ENCODE assay signal across 25 mouse cellular contexts in genomic region chr8:109907376-109907775, GRCm38 (mm10). TPM values are rescaled to one million over a fixed set of nuclear protein-coding genes. Genes with fewer than 3 reads are reported as not detected.
DNase-seq lines count a peak whose midpoint lies in the region; ATAC-seq lines count a peak whose summit lies in the region.
"Had no signal": no experiment of that assay in that cellular context is flagged by ENCODE, and none has a peak within 500 bp of the region (broad histone marks: within the 10 kb centered on the region; RNA-seq: fewer than 3 reads in every experiment).

No protein-coding gene starts in this region.

- H3K27me3 ChIP-seq in forebrain, embryonic 16.5 days (replicated peaks; ENCODE audit: control insufficient read depth, insufficient read depth, low read length) = no peaks in the 10 kb centered on the region
- H3K27me3 ChIP-seq in forebrain, embryonic 11.5 days (ENCODE audit: control insufficient read depth, insufficient read depth, low read length) = no peaks in the 10 kb centered on the region
- H3K27me3 ChIP-seq: CH12.LX; embryonic facial prominence, embryonic 13.5 days; embryonic facial prominence, embryonic 15.5 days; forebrain, embryonic 12.5 days; Patski had no signal

- WGBS in forebrain, embryonic 16.5 days = 90% methylated on average over 4 of the region's 4 CpGs
- 93% methylated on average over 4 of the region's 4 CpGs for WGBS in forebrain, embryonic 11.5 days

- no peaks in the 10 kb centered on the region for H3K9me3 ChIP-seq in forebrain, embryonic 16.5 days (ENCODE audit: control insufficient read depth, low read length)
- no peaks in the 10 kb centered on the region for H3K9me3 ChIP-seq in forebrain, embryonic 11.5 days (ENCODE audit: control insufficient read depth, low read length)
- H3K9me3 ChIP-seq: embryonic facial prominence, embryonic 13.5 days; embryonic facial prominence, embryonic 15.5 days; forebrain, embryonic 12.5 days; G1E had no signal

- no peak for ATAC-seq in forebrain, embryonic 16.5 days
- ATAC-seq in forebrain, embryonic 11.5 days (replicated peaks; ENCODE audit: low FRiP score) = no peak
- ATAC-seq: activated CD4-positive, CD25-positive, alpha-beta regulatory T cell, adult 4 months; CD4-positive, CD25-positive, alpha-beta regulatory T cell, adult 4 months; forebrain, embryonic 14.5 days; Patski had no signal

- H3K27ac ChIP-seq in forebrain, embryonic 16.5 days (ENCODE audit: low read length) = 0 out of 2 replicates have a peak overlapping the region, but pooled peaks have one; percentile 37
- no peak overlapping the region for H3K27ac ChIP-seq in forebrain, embryonic 11.5 days (ENCODE audit: low read depth, low read length)
- H3K27ac ChIP-seq: embryonic facial prominence, embryonic 13.5 days; embryonic facial prominence, embryonic 15.5 days; forebrain, embryonic 12.5 days; gastrocnemius, adult 2 months had no signal

- DNase-seq in cerebellum, adult 18-20 months = peak; percentile 13 to 33
- DNase-seq in cerebellum, adult 9-10 months = no peak
- DNase-seq in cerebellum, postnatal 14 days = peak; percentile 38 to 54
- no peak for DNase-seq in cerebellum, adult 8-10 months
- peak; percentile 12 for DNase-seq in cerebellum, postnatal 36 days
- no peak for DNase-seq in cerebellum, adult 11 months
- DNase-seq in forebrain, embryonic 11.5 days (ENCODE audit: low spot score) = no peak
- DNase-seq: adrenal gland, adult 8-10 months; adrenal gland, postnatal 14 days; adrenal gland, postnatal 36 days; B cell, adult 2 months; embryo, embryonic 11 days; gastrocnemius, adult 2 months; gastrocnemius, postnatal 10 days had no signal

- H3K4me3 ChIP-seq in forebrain, embryonic 16.5 days (replicated peaks; ENCODE audit: low read length) = no peak overlapping the region
- no peak overlapping the region for H3K4me3 ChIP-seq in forebrain, embryonic 11.5 days (ENCODE audit: low read depth, low read length)
- H3K4me3 ChIP-seq: embryonic facial prominence, embryonic 13.5 days; embryonic facial prominence, embryonic 15.5 days; erythroblast, embryonic 14.5 days; forebrain, embryonic 12.5 days; gastrocnemius, adult 2 months had no signal

- peaks cover 10% of the 10 kb centered on the region; the same call in 1 of the 2 replicates for H3K36me3 ChIP-seq in forebrain, embryonic 16.5 days (ENCODE audit: control insufficient read depth, insufficient read depth)
- H3K36me3 ChIP-seq in forebrain, embryonic 11.5 days (ENCODE audit: control insufficient read depth, insufficient read depth, low read length) = peaks cover 2% of the 10 kb centered on the region; the same call in 1 of the 2 replicates

- peaks cover 16% of the 10 kb centered on the region for H3K4me1 ChIP-seq in forebrain, embryonic 16.5 days (replicated peaks; ENCODE audit: control insufficient read depth, insufficient read depth, low read length)
- no peaks in the 10 kb centered on the region for H3K4me1 ChIP-seq in forebrain, embryonic 11.5 days (replicated peaks; ENCODE audit: control insufficient read depth, insufficient read depth, low read length)
- H3K4me1 ChIP-seq: embryonic facial prominence, embryonic 13.5 days; forebrain, embryonic 12.5 days had no signal

- H3K9ac ChIP-seq in forebrain, embryonic 16.5 days (replicated peaks; ENCODE audit: low read depth, low read length) = no peak overlapping the region
- no peak overlapping the region for H3K9ac ChIP-seq in forebrain, embryonic 11.5 days (ENCODE audit: low read length)
- H3K9ac ChIP-seq: embryonic facial prominence, embryonic 13.5 days; embryonic facial prominence, embryonic 15.5 days; forebrain, embryonic 12.5 days had no signal

- no peak overlapping the region for H3K4me2 ChIP-seq in forebrain, embryonic 16.5 days (ENCODE audit: low read length)
- no peak overlapping the region for H3K4me2 ChIP-seq in forebrain, embryonic 11.5 days (ENCODE audit: low read depth, low read length, severe bottlenecking)
- H3K4me2 ChIP-seq: embryonic facial prominence, embryonic 13.5 days; embryonic facial prominence, embryonic 15.5 days; forebrain, embryonic 12.5 days had no signal

RNA-seq across cellular contexts. Expression of gene Phlpp2, which starts 39.0 kb away (rescaled TPM):
- 3.8 and 4.0 TPM in 2 replicates for polyA plus RNA-seq in forebrain, embryonic 16.5 days (2015; fragmentation: Nextera tagmentation; extraction: Ambion mirVana)
- 4.3 and 4.4 TPM in 2 replicates for polyA plus RNA-seq in forebrain, embryonic 11.5 days (2014; fragmentation: Nextera tagmentation; extraction: Ambion mirVana)

RNA-seq across cellular contexts. Expression of gene Marveld3, which starts 54.6 kb away (rescaled TPM):
- polyA plus RNA-seq in forebrain, embryonic 16.5 days (2015; fragmentation: Nextera tagmentation; extraction: Ambion mirVana) = 1.1 and 2.4 TPM in 2 replicates
- polyA plus RNA-seq in forebrain, embryonic 11.5 days (2014; fragmentation: Nextera tagmentation; extraction: Ambion mirVana) = 0.65 and 1.1 TPM in 2 replicates
- polyA plus RNA-seq: activated CD4-positive, CD25-positive, alpha-beta regulatory T cell, adult 4 months; CD4-positive, CD25-positive, alpha-beta regulatory T cell, adult 4 months; erythroblast, embryonic 14.5 days; G1E had no signal

Comparison
In these comparisons a context has a peak if more than half of its experiments do, and no peak if none do; other contexts are left out.
1. DNase-seq: peak in cerebellum, adult 18-20 months (2 of 2), cerebellum, postnatal 14 days (2 of 2) and cerebellum, postnatal 36 days (2 of 2); none in cerebellum, adult 9-10 months (single experiment), cerebellum, adult 8-10 months (single experiment), cerebellum, adult 11 months (single experiment) and forebrain, embryonic 11.5 days (single experiment).